Mouse (Mus musculus) lung, postnatal 4 days (tissue): ENCODE measurements at regions not wholly inside any gene's neighbourhood (a gene's known extent, or its start where the extent isn't known, plus 50 kb on each side); places are given as distances from the start of the nearest gene placed in this dataset.
A peak's percentile ranks its signal among the peaks of the same experiment; 100 is the strongest.

Experiments
- DNase-seq, 2 experiments: peaks; one replicate each; pipeline ENCODE4 v3.0.0; 2021

- DNase-seq, result peak in 1 of 2 experiments; percentile 29
Observed at GRCm38 (mm10) chr13:42244240-42245086, 56.8 kb upstream of the Edn1 start.

- DNase-seq, result no peak
Observed at GRCm38 (mm10) chr13:42245753-42246409, 55.4 kb upstream of the Edn1 start.
